Mouse (Mus musculus): Measurements from ENCODE around the gene Cdt1. TPM values are rescaled to one million over a fixed set of nuclear protein-coding genes. Genes with fewer than 3 reads are reported as not detected.
"Not testable (repeated sequence)": the region's sequence is repeated elsewhere in the genome, so short reads cannot be mapped to it uniquely, and the experiment has no call there.

Gene Cdt1
- polyA plus RNA-seq, 1 experiment from 2014 or later = 31.0 TPM

DNA sequence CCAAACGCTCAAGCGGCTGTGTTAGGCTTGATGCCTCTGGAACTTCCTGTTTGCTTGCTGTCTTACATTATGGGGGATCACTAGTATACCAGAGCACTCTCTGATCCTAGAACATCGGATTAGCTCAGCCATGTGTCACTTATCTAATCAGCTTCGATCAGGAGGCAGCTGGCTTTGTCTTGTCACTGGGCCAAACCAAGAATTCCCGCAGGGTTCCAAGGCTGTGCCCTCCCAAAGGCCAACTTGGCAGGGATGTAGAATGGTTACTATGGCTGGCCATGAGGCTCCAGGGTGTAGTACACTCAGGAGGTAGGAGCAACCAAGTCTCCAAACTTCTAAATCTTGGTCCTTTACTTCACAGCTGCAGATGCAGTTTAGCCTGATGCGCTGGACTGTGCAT is 1.0 kb upstream of the Cdt1 start:
- peak overlapping the region; percentile 94 for H3K27ac ChIP-seq (replicated peaks)
- H3K4me2 ChIP-seq = peak overlapping the region; percentile 83
- peaks cover 32% of the 10 kb centered on the region for H3K4me1 ChIP-seq
- peaks cover 26% of the 10 kb centered on the region for H3K36me3 ChIP-seq
- H3K9me3 ChIP-seq = no peaks in the 10 kb centered on the region
- H3K4me3 ChIP-seq = peak overlapping the region; percentile 93
- no peak for ATAC-seq (ENCODE audit: extremely low read depth, insufficient number of reproducible peaks, low FRiP score, low TSS enrichment)
- H3K27me3 ChIP-seq (replicated peaks) = no peaks in the 10 kb centered on the region
- peak overlapping the region; percentile 97 for H3K9ac ChIP-seq
- 27% methylated on average over 6 of the region's 6 CpGs for WGBS

DNA sequence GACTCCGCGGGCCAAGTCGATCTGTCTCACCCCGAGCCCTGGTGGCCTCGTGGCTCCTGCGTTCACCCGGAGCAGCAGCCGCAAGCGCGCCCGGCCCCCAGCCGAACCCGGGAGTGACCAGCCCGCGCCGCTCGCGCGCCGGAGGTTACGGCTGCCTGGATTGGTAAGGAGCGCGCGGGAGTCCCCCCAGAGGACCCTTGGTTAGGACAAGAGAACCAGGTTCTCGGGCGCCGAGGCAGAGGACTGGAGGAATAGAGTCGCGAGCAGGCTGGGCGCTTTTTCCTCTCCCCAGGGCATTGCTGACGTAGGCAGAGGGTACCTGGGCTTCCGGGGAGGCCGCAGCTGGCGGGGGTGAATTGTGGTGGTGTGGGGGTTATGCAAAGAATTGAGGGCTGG is 292 bp downstream of the Cdt1 start:
- no peaks in the 10 kb centered on the region for H3K9me3 ChIP-seq
- peaks cover 39% of the 10 kb centered on the region for H3K36me3 ChIP-seq
- peak; percentile 22 for ATAC-seq (ENCODE audit: extremely low read depth, insufficient number of reproducible peaks, low FRiP score, low TSS enrichment)
- peak overlapping the region; percentile 94 for H3K27ac ChIP-seq (replicated peaks)
- H3K4me1 ChIP-seq = peaks cover 32% of the 10 kb centered on the region
- H3K4me2 ChIP-seq = peak overlapping the region; percentile 83
- H3K9ac ChIP-seq = peak overlapping the region; percentile 97
- under 1% methylated on average over 34 of the region's 34 CpGs for WGBS
- peak overlapping the region; percentile 93 for H3K4me3 ChIP-seq
- H3K27me3 ChIP-seq (replicated peaks) = no peaks in the 10 kb centered on the region

DNA sequence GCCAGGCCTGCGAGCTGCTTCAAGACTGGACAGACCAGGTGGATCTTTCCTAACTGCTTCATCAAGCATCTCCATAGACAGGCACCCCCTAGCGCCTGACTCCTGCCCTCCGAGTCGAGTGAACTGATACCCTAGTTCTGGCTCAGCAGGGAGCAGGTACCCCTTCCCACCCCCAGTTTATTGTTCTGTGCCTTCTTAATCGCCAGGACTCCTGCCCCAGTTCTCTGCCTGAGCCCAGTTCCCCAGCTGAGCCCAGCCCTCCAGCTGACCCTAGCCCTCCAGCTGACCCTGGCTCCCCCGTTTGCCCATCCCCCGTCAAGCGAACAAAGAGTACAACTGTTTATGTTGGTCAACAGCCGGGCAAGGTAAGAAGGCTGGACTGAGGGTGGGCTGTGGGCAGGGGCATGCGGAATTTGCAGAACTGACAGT is 1.1 kb downstream of the Cdt1 start:
- Histone ChIP-seq H3K4me3 (peak overlapping the region; percentile 93), H3K27me3 (replicated peaks) (no peaks in the 10 kb centered on the region), H3K36me3 (peaks cover 47% of the 10 kb centered on the region), H3K4me1 (peaks cover 32% of the 10 kb centered on the region), H3K4me2 (peak overlapping the region; percentile 83), H3K9me3 (no peaks in the 10 kb centered on the region), H3K27ac (replicated peaks) (peak overlapping the region; percentile 17; the same call in 1 of the 2 replicates), H3K9ac (peak overlapping the region; percentile 97)
- WGBS = 24% methylated on average over 10 of the region's 10 CpGs
- ATAC-seq (ENCODE audit: extremely low read depth, insufficient number of reproducible peaks, low FRiP score, low TSS enrichment) = no peak

DNA sequence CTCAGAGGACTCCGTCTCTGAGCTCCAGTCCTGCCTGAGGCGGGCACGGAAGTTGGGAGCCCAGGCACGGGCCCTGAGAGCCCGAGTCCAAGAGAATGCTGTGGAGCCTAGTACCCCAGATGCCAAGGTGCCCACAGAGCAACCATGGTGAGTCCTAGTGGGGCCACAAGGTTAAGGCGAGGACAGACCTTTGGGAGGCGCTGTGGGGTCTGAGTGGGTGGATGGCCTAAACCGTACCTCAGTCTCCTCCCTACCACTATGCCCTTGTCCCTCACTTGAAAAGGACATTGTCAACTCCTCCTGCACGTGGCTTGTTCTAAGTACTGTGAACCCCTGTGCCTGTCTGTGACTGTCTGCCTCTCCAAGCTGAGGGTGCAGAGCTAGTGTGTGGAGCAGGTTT is 1.5 kb downstream of the Cdt1 start:
- peak overlapping the region; percentile 97 for H3K9ac ChIP-seq
- H3K4me2 ChIP-seq = peak overlapping the region; percentile 83
- 65% methylated on average over 9 of the region's 9 CpGs for WGBS
- no peak for ATAC-seq (ENCODE audit: extremely low read depth, insufficient number of reproducible peaks, low FRiP score, low TSS enrichment)
- no peaks in the 10 kb centered on the region for H3K9me3 ChIP-seq
- peak overlapping the region; percentile 17; the same call in 1 of the 2 replicates for H3K27ac ChIP-seq (replicated peaks)
- H3K36me3 ChIP-seq = peaks cover 50% of the 10 kb centered on the region
- H3K27me3 ChIP-seq (replicated peaks) = no peaks in the 10 kb centered on the region
- peak overlapping the region; percentile 93 for H3K4me3 ChIP-seq
- peaks cover 37% of the 10 kb centered on the region for H3K4me1 ChIP-seq

DNA sequence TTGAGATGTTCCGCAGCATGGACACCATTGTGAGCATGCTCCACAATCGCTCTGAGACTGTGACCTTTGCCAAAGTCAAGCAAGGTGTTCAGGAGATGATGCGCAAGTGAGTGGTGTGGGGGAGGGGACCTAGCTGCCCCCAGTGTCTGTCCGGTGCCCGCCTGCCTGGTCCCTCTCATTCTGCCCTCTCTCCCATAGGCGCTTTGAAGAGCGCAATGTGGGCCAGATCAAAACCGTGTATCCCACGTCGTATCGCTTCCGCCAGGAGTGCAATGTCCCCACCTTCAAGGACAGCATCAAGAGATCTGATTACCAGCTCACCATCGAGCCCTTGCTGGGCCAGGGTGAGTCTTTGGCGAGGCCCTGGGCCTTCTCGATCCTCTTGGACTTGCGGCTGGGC is 2.2 kb downstream of the Cdt1 start:
- no peak for ATAC-seq (ENCODE audit: extremely low read depth, insufficient number of reproducible peaks, low FRiP score, low TSS enrichment)
- H3K4me3 ChIP-seq = no peak overlapping the region
- H3K4me2 ChIP-seq = no peak overlapping the region; the same call in 1 of the 2 replicates
- peaks cover 56% of the 10 kb centered on the region for H3K36me3 ChIP-seq
- peaks cover 43% of the 10 kb centered on the region for H3K4me1 ChIP-seq
- no peaks in the 10 kb centered on the region for H3K9me3 ChIP-seq
- H3K27ac ChIP-seq (replicated peaks) = no peak overlapping the region
- no peak overlapping the region for H3K9ac ChIP-seq
- H3K27me3 ChIP-seq (replicated peaks) = no peaks in the 10 kb centered on the region
- WGBS = 93% methylated on average over 16 of the region's 16 CpGs

DNA sequence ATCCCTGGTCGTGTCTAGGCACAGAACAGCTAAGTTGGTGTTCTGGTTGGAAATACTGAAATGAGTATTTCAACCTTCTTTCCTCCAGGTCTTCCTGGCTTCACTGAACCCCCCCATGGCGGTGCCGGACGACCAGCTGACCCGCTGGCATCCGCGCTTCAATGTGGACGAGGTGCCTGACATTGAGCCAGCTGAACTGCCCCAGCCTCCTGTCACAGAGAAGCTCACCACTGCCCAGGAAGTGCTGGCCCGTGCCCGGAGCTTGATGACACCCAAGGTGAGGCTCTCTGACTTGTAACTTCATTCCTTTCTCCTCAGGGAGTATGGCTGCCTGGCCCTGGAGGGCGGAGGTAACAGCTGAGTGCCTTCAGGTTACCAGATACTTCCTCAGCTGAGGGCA is 3.3 kb downstream of the Cdt1 start:
- H3K27me3 ChIP-seq (replicated peaks) = no peaks in the 10 kb centered on the region
- H3K36me3 ChIP-seq = peaks cover 56% of the 10 kb centered on the region
- 90% methylated on average over 11 of the region's 11 CpGs for WGBS
- H3K9me3 ChIP-seq = no peaks in the 10 kb centered on the region
- ATAC-seq (ENCODE audit: extremely low read depth, insufficient number of reproducible peaks, low FRiP score, low TSS enrichment) = no peak
- H3K27ac ChIP-seq (replicated peaks) = no peak overlapping the region
- H3K4me3 ChIP-seq = no peak overlapping the region
- no peak overlapping the region for H3K9ac ChIP-seq
- H3K4me1 ChIP-seq = peaks cover 55% of the 10 kb centered on the region
- H3K4me2 ChIP-seq = no peak overlapping the region

DNA sequence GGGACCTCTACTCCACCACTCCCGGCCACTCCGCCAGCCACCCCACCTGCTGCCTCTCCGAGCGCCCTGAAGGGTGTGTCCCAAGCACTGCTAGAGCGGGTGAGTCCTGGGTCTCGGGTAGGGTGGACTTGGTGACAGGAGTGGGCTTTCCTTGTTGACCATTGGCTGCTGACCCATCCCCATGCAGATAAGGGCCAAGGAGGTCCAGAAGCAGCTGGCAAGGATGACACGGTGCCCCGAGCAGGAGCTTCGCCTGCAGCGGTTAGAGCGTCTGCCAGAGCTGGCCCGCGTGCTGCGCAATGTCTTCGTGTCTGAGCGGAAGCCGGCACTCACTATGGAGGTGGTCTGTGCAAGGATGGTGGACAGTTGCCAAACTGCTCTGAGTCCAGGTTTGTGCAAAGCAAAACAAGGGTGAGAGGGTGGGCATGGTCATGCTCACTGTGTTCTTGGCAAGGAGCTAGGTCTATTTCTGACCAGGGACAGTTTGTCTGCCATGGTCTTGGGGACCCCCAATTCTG is 4.0 kb downstream of the Cdt1 start:
- peaks cover 56% of the 10 kb centered on the region for H3K36me3 ChIP-seq
- no peaks in the 10 kb centered on the region for H3K27me3 ChIP-seq (replicated peaks)
- H3K9me3 ChIP-seq = no peaks in the 10 kb centered on the region
- WGBS = 88% methylated on average over 17 of the region's 17 CpGs
- no peak overlapping the region for H3K4me3 ChIP-seq
- H3K9ac ChIP-seq = no peak overlapping the region
- H3K4me2 ChIP-seq = no peak overlapping the region
- no peak overlapping the region for H3K27ac ChIP-seq (replicated peaks)
- no peak for ATAC-seq (ENCODE audit: extremely low read depth, insufficient number of reproducible peaks, low FRiP score, low TSS enrichment)
- peaks cover 51% of the 10 kb centered on the region for H3K4me1 ChIP-seq

DNA sequence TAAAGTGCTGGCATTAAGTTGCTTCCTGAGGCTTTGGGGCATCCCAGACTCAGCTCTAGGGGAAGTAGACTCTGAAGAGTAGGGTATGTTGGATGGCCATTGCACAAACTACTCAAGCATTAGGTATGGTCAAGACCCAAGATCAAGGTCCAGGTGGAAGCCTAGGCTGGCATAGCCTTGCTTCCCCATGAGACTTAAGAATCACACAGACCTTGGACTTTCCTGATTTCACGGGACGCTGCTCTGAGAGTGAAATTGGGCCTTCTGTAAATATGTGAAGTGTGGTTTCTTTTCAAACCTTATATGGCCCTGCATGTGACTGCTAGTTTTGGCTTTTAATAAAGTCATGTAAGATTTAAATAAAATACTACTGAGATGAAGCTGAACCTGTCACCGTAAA is 4.9 kb downstream of the Cdt1 start:
- Histone ChIP-seq H3K9me3 (no peaks in the 10 kb centered on the region), H3K27me3 (replicated peaks) (no peaks in the 10 kb centered on the region), H3K4me1 (peaks cover 51% of the 10 kb centered on the region), H3K4me3 (no peak overlapping the region), H3K27ac (replicated peaks) (no peak overlapping the region), H3K36me3 (peaks cover 56% of the 10 kb centered on the region), H3K4me2 (no peak overlapping the region), H3K9ac (no peak overlapping the region)
- ATAC-seq (ENCODE audit: extremely low read depth, insufficient number of reproducible peaks, low FRiP score, low TSS enrichment) = no peak
- 92% methylated on average over 3 of the region's 3 CpGs for WGBS

DNA sequence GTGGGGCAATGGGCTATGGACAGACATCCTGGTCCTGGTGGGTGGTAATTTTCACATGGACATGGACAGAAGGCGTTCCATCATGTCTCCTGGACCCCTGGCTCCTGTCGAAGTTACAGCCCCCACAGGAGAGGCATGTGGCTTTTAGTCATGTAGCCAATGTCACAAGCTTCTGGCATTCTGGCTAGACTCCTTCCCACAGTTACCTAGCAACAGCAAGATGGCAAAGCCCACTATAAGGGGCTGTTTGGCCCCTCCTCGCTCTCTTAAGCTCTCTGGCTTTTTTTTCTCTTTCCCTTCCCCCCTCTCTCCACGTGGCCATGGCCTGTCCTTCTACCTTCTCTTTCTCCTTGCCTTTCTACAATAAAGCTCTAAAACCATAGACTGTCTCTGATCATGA is 5.4 kb downstream of the Cdt1 start:
- H3K27ac ChIP-seq (replicated peaks); H3K4me2 ChIP-seq; H3K9me3 ChIP-seq; H3K4me3 ChIP-seq; H3K9ac ChIP-seq; ATAC-seq (ENCODE audit: extremely low read depth, insufficient number of reproducible peaks, low FRiP score, low TSS enrichment); H3K27me3 ChIP-seq (replicated peaks): not testable (repeated sequence)
- H3K36me3 ChIP-seq = peaks cover 56% of the 10 kb centered on the region
- 61% methylated on average over 4 of the region's 4 CpGs for WGBS
- H3K4me1 ChIP-seq = peaks cover 51% of the 10 kb centered on the region

DNA sequence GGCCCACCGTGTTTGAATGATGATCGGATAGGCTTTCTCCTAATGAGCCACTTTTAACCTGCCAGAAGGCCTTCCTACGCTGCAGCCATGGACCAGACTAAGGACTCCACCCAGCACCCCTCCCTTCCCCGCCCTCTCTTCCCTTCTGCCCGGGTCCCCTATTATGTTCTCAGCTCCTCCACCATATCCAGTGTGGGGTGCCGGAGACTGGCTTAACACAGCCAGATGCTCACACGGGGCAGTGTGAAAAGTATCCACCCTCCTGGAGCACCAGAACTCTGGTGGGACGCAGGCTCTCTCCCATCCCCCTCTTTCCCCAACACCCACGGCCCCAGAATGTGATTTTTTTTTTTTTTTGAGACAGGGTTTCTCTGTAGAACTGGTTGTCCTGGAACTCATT is 5.8 kb downstream of the Cdt1 start:
- no peak for ATAC-seq (ENCODE audit: extremely low read depth, insufficient number of reproducible peaks, low FRiP score, low TSS enrichment)
- H3K4me1 ChIP-seq = peaks cover 47% of the 10 kb centered on the region
- 54% methylated on average over 9 of the region's 9 CpGs for WGBS

DNA sequence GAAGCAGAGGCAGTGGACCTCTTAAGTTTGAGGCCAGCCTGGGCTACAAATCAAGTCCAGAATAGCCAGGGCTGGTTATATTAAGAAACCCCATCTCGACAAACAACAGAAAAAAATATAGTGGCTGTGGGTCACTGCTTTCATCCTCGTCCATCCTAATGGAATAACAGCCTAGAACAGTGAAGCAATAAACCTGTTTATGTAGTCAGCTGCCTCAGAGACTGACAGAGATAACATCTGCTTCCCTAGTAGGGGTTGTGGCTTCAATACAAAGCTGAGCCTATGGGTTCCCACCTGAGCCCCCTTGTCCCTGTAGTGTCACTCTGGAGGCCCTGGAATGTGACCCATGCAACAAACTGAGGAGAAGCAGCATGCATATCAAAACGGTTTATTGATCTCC is 6.4 kb downstream of the Cdt1 start:
- 41% methylated on average over 3 of the region's 3 CpGs for WGBS
- Histone ChIP-seq H3K4me3 (no peak overlapping the region), H3K27me3 (replicated peaks) (no peaks in the 10 kb centered on the region), H3K27ac (replicated peaks) (peak overlapping the region; percentile 62), H3K4me1 (peaks cover 46% of the 10 kb centered on the region), H3K36me3 (peaks cover 55% of the 10 kb centered on the region), H3K4me2 (peak overlapping the region; percentile 89), H3K9me3 (no peaks in the 10 kb centered on the region), H3K9ac (peak overlapping the region; percentile 86)
- no peak for ATAC-seq (ENCODE audit: extremely low read depth, insufficient number of reproducible peaks, low FRiP score, low TSS enrichment)

More for the DNA sequence above, 5.8 kb downstream of the Cdt1 start:
- Histone ChIP-seq H3K27ac (replicated peaks) (0 out of 2 replicates have a peak overlapping the region, but pooled peaks have one; percentile 62), H3K4me2 (no peak overlapping the region), H3K27me3 (replicated peaks) (no peaks in the 10 kb centered on the region), H3K36me3 (peaks cover 56% of the 10 kb centered on the region), H3K9ac (no peak overlapping the region), H3K4me3 (no peak overlapping the region), H3K9me3 (no peaks in the 10 kb centered on the region)

DNA sequence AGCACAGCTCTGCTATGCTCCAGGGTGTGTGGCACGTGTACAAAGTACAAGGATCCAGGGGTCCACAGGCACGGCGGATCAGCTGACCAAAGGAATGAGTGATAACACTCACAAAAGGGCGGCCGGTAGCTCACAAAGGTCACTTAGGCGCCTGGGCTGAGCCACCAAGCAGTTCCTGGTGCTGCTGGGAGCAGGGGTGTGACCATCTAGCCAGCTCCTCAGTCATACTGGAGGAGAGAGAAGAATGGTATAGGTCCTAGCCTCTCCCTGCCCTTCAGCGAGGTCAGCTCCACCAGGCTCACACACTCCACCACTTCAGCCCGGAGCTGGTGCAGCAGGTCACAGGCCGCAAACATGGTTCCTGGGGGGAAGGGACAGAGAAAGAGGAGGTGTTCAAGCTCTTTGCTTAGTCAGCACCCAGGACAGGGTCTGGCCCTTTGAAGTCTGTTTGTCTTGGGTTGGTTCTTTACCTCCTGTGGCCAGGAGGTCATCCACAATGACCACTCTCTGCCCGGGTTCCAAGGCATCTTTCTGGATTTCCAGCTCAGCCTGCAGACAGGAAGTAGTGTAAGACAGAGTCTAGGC is 6.9 kb downstream of the Cdt1 start:
- H3K36me3 ChIP-seq = peaks cover 50% of the 10 kb centered on the region
- no peak for ATAC-seq (ENCODE audit: extremely low read depth, insufficient number of reproducible peaks, low FRiP score, low TSS enrichment)
- H3K4me3 ChIP-seq = peak overlapping the region; percentile 75
- no peaks in the 10 kb centered on the region for H3K9me3 ChIP-seq
- H3K27me3 ChIP-seq (replicated peaks) = no peaks in the 10 kb centered on the region
- 12% methylated on average over 10 of the region's 10 CpGs for WGBS
- peaks cover 46% of the 10 kb centered on the region for H3K4me1 ChIP-seq
- H3K27ac ChIP-seq (replicated peaks) = peak overlapping the region; percentile 62
- peak overlapping the region; percentile 89 for H3K4me2 ChIP-seq
- peak overlapping the region; percentile 86 for H3K9ac ChIP-seq
